Mouse (Mus musculus) macrophage (primary cell): ENCODE results near the gene Tent4a. TPM values are rescaled to one million over a fixed set of nuclear protein-coding genes. Genes with fewer than 3 reads are reported as not detected.

Experiments used
- polyA plus RNA-seq: library from polyadenylated mRNA; stranded (reverse); fragments of 250-400 nt; gene quantifications from 3 replicates; pipeline ENCODE4 v1.2.4, GENCODE M21; 2018; ENCODE audit warnings: inconsistent platforms

Gene Tent4a
- polyA plus RNA-seq, 1 experiment from 2014 or later = 9.7 TPM

Other genes with a start within 250 kb of the Tent4a start
- gene Nsun2, start 871 bp downstream of the Tent4a start, polyA plus RNA-seq = 30.3 to 91.4 TPM (median 44.0 TPM) in 3 replicates
- 0.75 to 0.93 TPM (median 0.90 TPM) in 3 replicates for gene Srd5a1, start 76.8 kb upstream of the Tent4a start, polyA plus RNA-seq
- not detected in 3 replicates for gene Ube2ql1, start 205.3 kb upstream of the Tent4a start, polyA plus RNA-seq